Mouse (Mus musculus) urinary bladder, postnatal 4 days (tissue): ENCODE results near the gene Maml2.

Source experiments
- DNase-seq, 2 experiments: peaks; one replicate each; pipeline ENCODE4 v3.0.0; 2021 to 2022; ENCODE audit warnings: low spot score in 2 of 2

Maml2 gene

GRCm38 (mm10) chr9:13309807-13310206 lies 12.1 kb downstream of the Maml2 start:
- no peak for DNase-seq

GRCm38 (mm10) chr9:13310236-13310635 lies 12.5 kb downstream of the Maml2 start:
- no peak for DNase-seq

GRCm38 (mm10) chr9:13311094-13311493 lies 13.3 kb downstream of the Maml2 start:
- DNase-seq, result no peak

- DNase-seq, result no peak
These were observed 16.2 kb downstream of the Maml2 start for GRCm38 (mm10) chr9:13313923-13314322.

GRCm38 (mm10) chr9:13314577-13315004 lies 16.8 kb downstream of the Maml2 start:
- DNase-seq, result no peak

GRCm38 (mm10) chr9:13315393-13315792 lies 17.6 kb downstream of the Maml2 start:
- DNase-seq, result no peak

- no peak for DNase-seq
These were observed 21.8 kb downstream of the Maml2 start for GRCm38 (mm10) chr9:13319566-13319965.

- DNase-seq, result no peak
These were observed 23.1 kb downstream of the Maml2 start for GRCm38 (mm10) chr9:13320800-13321364.

- DNase-seq, result no peak
These were observed 25.3 kb downstream of the Maml2 start for GRCm38 (mm10) chr9:13323074-13323473.

GRCm38 (mm10) chr9:13323612-13324011 lies 25.9 kb downstream of the Maml2 start:
- DNase-seq, result no peak

GRCm38 (mm10) chr9:13414230-13414766 lies 116.5 kb downstream of the Maml2 start:
- no peak for DNase-seq

GRCm38 (mm10) chr9:13425031-13425940 lies 127.5 kb downstream of the Maml2 start:
- DNase-seq, result peak; percentile 42 to 64

GRCm38 (mm10) chr9:13429477-13430125 lies 131.8 kb downstream of the Maml2 start:
- DNase-seq, result no peak

- no peak for DNase-seq
These were observed 132.5 kb downstream of the Maml2 start for GRCm38 (mm10) chr9:13430302-13430701.

GRCm38 (mm10) chr9:13430744-13431143 lies 133.0 kb downstream of the Maml2 start:
- no peak for DNase-seq

GRCm38 (mm10) chr9:13431646-13432045 lies 133.9 kb downstream of the Maml2 start:
- DNase-seq, result no peak

GRCm38 (mm10) chr9:13433501-13434090 lies 135.8 kb downstream of the Maml2 start:
- DNase-seq, result no peak

- no peak for DNase-seq
These were observed 143.2 kb downstream of the Maml2 start for GRCm38 (mm10) chr9:13440911-13441310.

GRCm38 (mm10) chr9:13442012-13442735 lies 144.4 kb downstream of the Maml2 start:
- DNase-seq, result no peak

- DNase-seq, result no peak
These were observed 145.9 kb downstream of the Maml2 start for GRCm38 (mm10) chr9:13443484-13444211.

GRCm38 (mm10) chr9:13446236-13446635 lies 148.5 kb downstream of the Maml2 start:
- no peak for DNase-seq
